Mouse (Mus musculus): ENCODE data around the gene Mxd1. TPM values are rescaled to one million over a fixed set of nuclear protein-coding genes. Genes with fewer than 3 reads are reported as not detected.

Mxd1 gene
- total and polyA plus RNA-seq, 2 experiments from 2014 or later: 3.6 to 5.0 TPM

DNA sequence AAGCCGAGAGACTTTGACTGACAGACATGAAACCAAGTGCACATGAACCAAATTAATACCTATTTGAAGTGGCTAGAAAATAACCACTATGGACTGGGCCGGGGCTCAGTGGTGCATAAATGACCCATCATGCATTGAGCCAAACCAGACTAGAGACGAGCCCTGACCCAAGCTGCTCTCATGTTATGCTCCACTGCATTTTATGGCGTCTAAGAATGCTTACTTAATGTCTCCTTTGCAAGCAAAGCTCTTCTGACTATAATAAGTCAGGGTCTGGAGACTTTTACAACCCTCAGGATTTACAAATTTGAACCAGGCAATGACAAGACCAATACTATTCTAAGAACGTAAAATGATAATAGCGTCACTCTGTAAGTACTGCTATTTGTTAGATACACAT lies 9.4 kb upstream of the Mxd1 start:
- no peak for ATAC-seq (ENCODE audit: insufficient read depth, low read depth)
- Histone ChIP-seq H3K4me3 (ENCODE audit: low read depth, low read length) (no peak overlapping the region), H3K27me3 (ENCODE audit: control insufficient read depth, insufficient read depth, low read length) (no peaks in the 10 kb centered on the region), H3K36me3 (replicated peaks; ENCODE audit: control insufficient read depth, insufficient read depth, low read length) (peaks cover 91% of the 10 kb centered on the region), H3K4me2 (ENCODE audit: low read depth, low read length) (no peak overlapping the region), H3K9ac (replicated peaks; ENCODE audit: low read depth, low read length) (no peak overlapping the region), H3K4me1 (ENCODE audit: control insufficient read depth, insufficient read depth) (no peaks in the 10 kb centered on the region), H3K9me3 (replicated peaks; ENCODE audit: control insufficient read depth, low read length) (no peaks in the 10 kb centered on the region), H3K27ac (ENCODE audit: low read depth) (no peak overlapping the region)
- TF ChIP-seq CTCF (IDR thresholded peaks at IDR 0.05; ENCODE audit: low read depth) (no peak), EP300 (IDR thresholded peaks at IDR 0.05; ENCODE audit: low read depth) (no peak)
- DNase-seq (ENCODE audit: low spot score): no peak
- WGBS: 94% methylated on average over 6 of the region's 6 CpGs

DNA sequence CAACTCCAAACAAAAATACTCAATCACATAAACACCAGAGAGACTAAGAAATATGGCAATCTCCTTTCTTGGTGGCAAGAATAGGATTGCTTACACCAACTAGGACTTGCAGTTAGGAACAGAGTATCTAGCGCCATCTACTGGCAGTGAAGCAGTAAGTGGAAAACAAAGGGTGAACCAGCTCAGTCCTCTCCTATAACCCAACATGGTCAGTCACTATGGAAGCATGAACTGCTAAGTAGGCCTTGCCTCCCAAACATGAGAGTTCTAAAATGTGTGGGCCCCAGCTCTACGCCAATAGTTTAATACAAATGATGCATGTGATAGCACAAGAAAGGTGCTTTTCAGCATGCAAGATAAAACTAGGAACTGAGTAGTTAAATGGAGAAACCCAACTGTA lies 1.9 kb upstream of the Mxd1 start:
- no peak overlapping the region for H3K9ac ChIP-seq (replicated peaks; ENCODE audit: low read depth, low read length)
- H3K4me3 ChIP-seq (ENCODE audit: low read depth, low read length): no peak overlapping the region
- DNase-seq (ENCODE audit: low spot score): peak; percentile 90
- H3K4me1 ChIP-seq (ENCODE audit: control insufficient read depth, insufficient read depth): 0 out of 2 replicates have a peak, but pooled peaks cover 9% of the 10 kb centered on the region
- 15% methylated on average over 2 of the region's 2 CpGs for WGBS
- H3K4me2 ChIP-seq (ENCODE audit: low read depth, low read length): no peak overlapping the region
- ATAC-seq (ENCODE audit: insufficient read depth, low read depth): no peak
- TF ChIP-seq EP300 (IDR thresholded peaks at IDR 0.05; ENCODE audit: low read depth) (no peak), CTCF (IDR thresholded peaks at IDR 0.05; ENCODE audit: low read depth) (peak; percentile 98)
- H3K36me3 ChIP-seq (replicated peaks; ENCODE audit: control insufficient read depth, insufficient read depth, low read length): peaks cover 44% of the 10 kb centered on the region
- no peaks in the 10 kb centered on the region for H3K9me3 ChIP-seq (replicated peaks; ENCODE audit: control insufficient read depth, low read length)
- H3K27me3 ChIP-seq (ENCODE audit: control insufficient read depth, insufficient read depth, low read length): no peaks in the 10 kb centered on the region
- no peak overlapping the region for H3K27ac ChIP-seq (ENCODE audit: low read depth)

DNA sequence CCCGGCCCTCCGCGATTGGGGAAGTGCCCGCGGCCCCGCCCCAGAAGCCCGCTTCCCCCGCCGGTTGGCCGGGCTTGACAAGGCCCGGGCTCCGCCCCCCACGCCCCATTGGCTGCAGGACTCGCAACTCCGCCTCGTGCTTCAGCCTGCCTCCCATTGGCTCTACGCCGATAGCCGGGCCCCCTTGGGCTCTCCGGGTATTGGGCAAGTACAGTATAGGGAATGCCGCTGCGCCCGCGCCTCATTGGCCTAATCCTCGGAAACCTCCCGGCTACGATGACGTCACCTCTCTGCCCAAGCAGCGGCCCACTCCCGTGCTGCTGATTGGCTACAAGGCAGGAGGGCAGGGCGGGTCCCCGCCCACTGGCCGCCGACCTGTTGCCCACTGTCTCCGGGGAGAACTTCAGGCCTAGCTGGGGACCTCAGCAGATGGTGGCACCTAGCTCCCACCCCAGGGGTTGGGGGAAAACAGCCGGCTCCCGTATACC lies 323 bp upstream of the Mxd1 start:
- Histone ChIP-seq H3K4me1 (ENCODE audit: control insufficient read depth, insufficient read depth) (0 out of 2 replicates have a peak, but pooled peaks cover 9% of the 10 kb centered on the region), H3K27me3 (ENCODE audit: control insufficient read depth, insufficient read depth, low read length) (no peaks in the 10 kb centered on the region), H3K27ac (ENCODE audit: low read depth) (peak overlapping the region; percentile 79), H3K9ac (replicated peaks; ENCODE audit: low read depth, low read length) (peak overlapping the region; percentile 65), H3K9me3 (replicated peaks; ENCODE audit: control insufficient read depth, low read length) (no peaks in the 10 kb centered on the region), H3K36me3 (replicated peaks; ENCODE audit: control insufficient read depth, insufficient read depth, low read length) (peaks cover 33% of the 10 kb centered on the region), H3K4me2 (ENCODE audit: low read depth, low read length) (peak overlapping the region; percentile 95), H3K4me3 (ENCODE audit: low read depth, low read length) (peak overlapping the region; percentile 89)
- DNase-seq (ENCODE audit: low spot score) (peak; percentile 100), ATAC-seq (ENCODE audit: insufficient read depth, low read depth) (peak; percentile 99)
- peak; percentile 83 for TF ChIP-seq EP300 (IDR thresholded peaks at IDR 0.05; ENCODE audit: low read depth)
- no peak for TF ChIP-seq CTCF (IDR thresholded peaks at IDR 0.05; ENCODE audit: low read depth)
- under 1% methylated on average over 37 of the region's 37 CpGs for WGBS

DNA sequence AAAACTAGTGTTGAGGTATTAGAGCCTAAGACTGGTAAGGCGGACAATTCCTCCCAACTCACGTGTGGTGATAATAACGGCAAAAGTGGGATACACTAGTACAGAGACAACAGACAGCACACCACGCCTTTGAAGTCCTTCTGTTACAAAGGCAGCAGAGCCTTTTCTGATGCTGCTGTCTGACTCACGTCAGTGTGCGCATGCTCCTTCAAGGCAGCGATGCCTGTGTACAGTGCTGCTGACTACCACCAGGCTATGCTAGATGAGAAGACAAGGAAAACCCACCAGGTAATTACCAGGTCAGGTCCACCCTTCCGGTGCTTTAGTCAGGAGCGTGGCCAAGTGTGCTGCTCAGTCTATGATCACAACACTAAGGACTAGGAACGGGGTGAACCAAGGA lies 1.9 kb downstream of the Mxd1 start:
- Histone ChIP-seq H3K27me3 (ENCODE audit: control insufficient read depth, insufficient read depth, low read length) (no peaks in the 10 kb centered on the region), H3K4me3 (ENCODE audit: low read depth, low read length) (no peak overlapping the region), H3K9ac (replicated peaks; ENCODE audit: low read depth, low read length) (no peak overlapping the region), H3K4me1 (ENCODE audit: control insufficient read depth, insufficient read depth) (0 out of 2 replicates have a peak, but pooled peaks cover 9% of the 10 kb centered on the region), H3K27ac (ENCODE audit: low read depth) (no peak overlapping the region), H3K36me3 (replicated peaks; ENCODE audit: control insufficient read depth, insufficient read depth, low read length) (peaks cover 28% of the 10 kb centered on the region), H3K9me3 (replicated peaks; ENCODE audit: control insufficient read depth, low read length) (no peaks in the 10 kb centered on the region), H3K4me2 (ENCODE audit: low read depth, low read length) (no peak overlapping the region)
- DNase-seq (ENCODE audit: low spot score): no peak
- 92% methylated on average over 10 of the region's 10 CpGs for WGBS
- no peak for ATAC-seq (ENCODE audit: insufficient read depth, low read depth)
- TF ChIP-seq CTCF (IDR thresholded peaks at IDR 0.05; ENCODE audit: low read depth) (no peak), EP300 (IDR thresholded peaks at IDR 0.05; ENCODE audit: low read depth) (no peak)

DNA sequence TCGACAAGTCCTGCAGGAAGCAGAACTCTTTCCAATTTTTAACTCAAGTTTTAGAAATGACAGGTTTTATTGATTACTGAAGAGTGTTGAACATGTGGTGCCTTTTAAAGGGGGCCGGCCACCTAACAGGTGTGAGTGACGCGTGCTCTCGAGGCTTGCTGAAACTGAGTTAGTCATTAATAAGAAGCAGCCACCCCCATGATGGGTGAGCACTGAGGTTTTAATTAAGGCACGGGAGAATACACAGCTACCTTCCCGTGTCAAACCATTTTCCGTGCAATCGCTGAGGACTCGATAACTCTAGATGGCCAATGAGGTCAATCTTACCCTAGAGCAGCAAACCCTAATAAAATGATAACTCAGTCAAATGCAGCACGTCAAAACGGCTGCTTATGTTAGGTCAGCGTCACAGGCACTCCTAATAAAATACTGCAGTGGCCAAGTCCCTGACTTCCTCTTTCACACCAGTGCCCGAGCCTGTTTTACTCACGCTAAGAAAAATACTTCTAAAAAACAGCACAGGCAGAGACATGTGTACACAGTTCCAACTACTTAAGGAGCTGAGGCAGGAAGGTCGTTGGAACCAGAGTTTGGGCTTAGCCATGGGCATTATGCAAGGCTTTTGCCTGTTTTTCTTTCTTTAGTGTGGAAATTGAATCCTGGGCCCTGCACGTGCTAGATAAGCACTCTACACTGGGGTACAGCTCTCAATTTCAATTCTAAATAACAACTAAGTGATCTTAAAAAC lies 3.2 kb downstream of the Mxd1 start:
- Histone ChIP-seq H3K27ac (ENCODE audit: low read depth) (no peak overlapping the region), H3K9ac (replicated peaks; ENCODE audit: low read depth, low read length) (no peak overlapping the region), H3K4me2 (ENCODE audit: low read depth, low read length) (no peak overlapping the region), H3K27me3 (ENCODE audit: control insufficient read depth, insufficient read depth, low read length) (no peaks in the 10 kb centered on the region), H3K4me1 (ENCODE audit: control insufficient read depth, insufficient read depth) (0 out of 2 replicates have a peak, but pooled peaks cover 9% of the 10 kb centered on the region), H3K4me3 (ENCODE audit: low read depth, low read length) (no peak overlapping the region), H3K9me3 (replicated peaks; ENCODE audit: control insufficient read depth, low read length) (no peaks in the 10 kb centered on the region), H3K36me3 (replicated peaks; ENCODE audit: control insufficient read depth, insufficient read depth, low read length) (peaks cover 32% of the 10 kb centered on the region)
- ATAC-seq (ENCODE audit: insufficient read depth, low read depth) (no peak), DNase-seq (ENCODE audit: low spot score) (no peak)
- TF ChIP-seq CTCF (IDR thresholded peaks at IDR 0.05; ENCODE audit: low read depth) (no peak), EP300 (IDR thresholded peaks at IDR 0.05; ENCODE audit: low read depth) (no peak)
- WGBS: 81% methylated on average over 17 of the region's 17 CpGs
